Mouse (Mus musculus) cerebellum, adult 9-11 months (tissue): Measurements from ENCODE around the gene Mfge8.

Experiments used
- DNase-seq: peaks from one replicate; pipeline ENCODE4 v3.0.0; 2022

Gene Mfge8

GRCm38 (mm10) chr7:79129883-79130282, 19.0 kb downstream of the Mfge8 start:
- DNase-seq, result no peak

- no peak for DNase-seq
Observed at GRCm38 (mm10) chr7:79123465-79123864, 25.4 kb downstream of the Mfge8 start.

DNA sequence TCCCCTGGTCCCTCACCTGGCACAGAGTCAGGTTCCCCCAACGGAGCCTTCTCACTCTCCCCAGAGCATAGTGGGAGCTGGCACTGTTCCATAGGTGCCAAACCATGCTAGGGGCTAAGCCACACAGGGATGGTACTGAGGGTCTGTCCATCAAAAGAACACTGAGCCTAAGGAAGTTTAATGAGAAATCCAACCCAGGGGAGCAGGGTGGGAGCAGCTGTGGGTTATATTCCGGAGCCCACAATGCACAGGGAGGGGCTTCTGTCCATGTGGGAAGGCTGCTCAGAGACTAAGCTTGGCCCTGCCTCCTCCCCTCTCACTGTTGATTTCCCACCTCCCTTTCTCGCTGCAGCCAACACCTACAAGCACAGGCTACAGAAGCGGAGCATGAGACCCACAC, 35.0 kb downstream of the Mfge8 start:
- DNase-seq, result no peak

- no peak for DNase-seq
Observed at GRCm38 (mm10) chr7:79096492-79096891, 52.4 kb downstream of the Mfge8 start.

DNA sequence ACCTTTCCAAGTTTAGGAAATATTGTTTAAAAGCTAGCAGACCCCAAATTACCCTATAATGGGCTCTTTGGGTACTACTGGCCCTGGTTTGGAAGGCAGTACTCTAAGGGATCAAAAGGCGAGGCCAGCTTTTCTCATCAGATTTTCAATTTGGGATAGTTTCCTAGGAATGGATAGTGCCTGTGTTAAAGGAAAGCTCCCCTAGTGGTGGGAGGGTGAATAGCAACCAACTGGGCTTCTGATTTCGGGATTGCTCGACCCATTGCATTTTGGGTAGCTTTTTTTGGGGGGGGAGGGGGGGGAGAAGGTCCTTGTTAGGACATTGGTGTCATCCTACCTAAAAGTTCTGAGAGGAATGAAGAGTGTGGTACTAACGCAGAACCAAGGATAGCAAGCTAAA, 59.7 kb downstream of the Mfge8 start:
- DNase-seq, result peak; percentile 11
